In the genomic region with DNA sequence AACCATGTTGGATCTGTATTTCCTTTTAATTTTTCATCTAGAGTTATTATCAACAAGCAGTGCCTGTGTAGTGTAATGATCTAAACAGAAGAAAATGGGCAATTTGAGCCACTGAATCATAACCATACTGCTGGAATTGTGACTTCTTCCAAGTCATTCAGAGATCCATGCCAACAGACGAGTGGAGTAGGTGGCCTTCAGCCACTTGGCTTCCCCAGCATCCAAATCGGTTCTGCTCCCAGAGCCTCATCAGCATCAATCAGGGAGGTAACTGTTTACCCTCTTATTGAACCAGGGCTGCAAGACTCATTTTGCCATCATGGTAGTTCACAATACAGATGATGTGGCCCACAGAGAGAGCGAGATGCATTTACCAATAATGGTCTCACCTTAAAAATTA, we compare ENCODE assay signal across 18 mouse cellular contexts.
"Had no signal": no experiment of that assay in that cellular context is flagged by ENCODE, and none has a peak within 500 bp of the region (broad histone marks: within the 10 kb centered on the region; RNA-seq: fewer than 3 reads in every experiment).

No protein-coding gene starts in this region.

- ATAC-seq: hindbrain, embryonic 16.5 days; inflammation-experienced regulatory T-cells, adult 6 months; intestine, embryonic 15.5 days; intestine, postnatal 0 days; liver, postnatal 0 days had no signal

- DNase-seq: gastrocnemius, adult 2 months; gastrocnemius, postnatal 10 days; gastrocnemius, postnatal 25 days; heart, adult 18-20 months; heart, postnatal 10 days; heart, postnatal 4 days; kidney, adult 18-20 months; kidney, adult 8-10 months; kidney, postnatal 10 days; kidney, postnatal 25 days; kidney, postnatal 4 days; liver; liver, embryonic 13.5 days; liver, postnatal 0 days had no signal
